Mouse (Mus musculus): ENCODE data around the gene Sp2.
A peak's percentile ranks its signal among the peaks of the same experiment; 100 is the strongest.

Gene Sp2

DNA sequence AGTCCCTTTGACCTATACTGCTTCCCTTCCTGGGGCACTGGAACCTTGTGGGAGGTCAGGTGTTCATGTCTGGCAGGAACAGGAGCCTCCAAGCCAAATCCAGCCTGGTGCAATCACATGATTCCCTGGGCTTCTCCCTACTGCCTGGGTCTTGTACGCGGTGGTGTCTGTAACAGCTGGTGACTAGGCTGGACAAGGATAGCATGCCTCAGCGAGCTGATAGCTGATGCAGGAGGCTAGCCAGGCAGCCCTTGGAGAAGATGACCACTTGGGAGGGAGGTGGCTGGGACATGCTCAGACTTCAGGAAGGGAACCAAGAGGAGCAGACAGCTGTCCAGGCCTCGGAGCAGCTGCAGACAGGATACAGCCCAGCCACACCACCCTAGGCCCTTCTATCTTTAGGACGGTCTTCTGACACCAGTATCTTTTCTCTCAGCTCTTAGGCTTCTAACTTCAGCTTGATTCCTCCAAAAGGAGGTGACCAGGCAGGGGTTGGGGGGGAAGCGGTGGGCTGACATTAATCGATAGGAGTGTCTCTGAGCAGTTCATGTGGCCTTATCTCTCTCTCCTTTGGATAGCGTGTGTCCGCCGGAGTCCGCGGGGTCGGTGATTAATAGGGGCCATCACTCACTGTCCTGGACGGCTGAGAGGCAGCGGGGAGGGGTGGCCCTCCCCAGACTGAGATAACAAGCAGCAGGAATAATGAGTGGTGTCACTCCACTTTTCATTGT lies 76.2 kb downstream of the Sp2 start:
- peak; percentile 24 for DNase-seq

Measured in lung, postnatal 36 days (tissue).